Mouse (Mus musculus) erythroblast, adult 5-6 weeks (primary cell): ENCODE results near the gene Smad1. TPM values are rescaled to one million over a fixed set of nuclear protein-coding genes. Genes with fewer than 3 reads are reported as not detected.
A peak's percentile ranks its signal among the peaks of the same experiment; 100 is the strongest.

Experiments used
- ATAC-seq: replicated peaks from 2 replicates; pipeline ENCODE4 v1.8.0; 2016; ENCODE audit warnings: moderate number of reproducible peaks, mild to moderate bottlenecking, moderate TSS enrichment, inconsistent platforms; ENCODE audit not compliant: poor library complexity, low FRiP score, severe bottlenecking
- total RNA-seq, 2 experiments: library from RNA; stranded (forward) in 1 of 2; stranded (reverse) in 1 of 2; fragments of 150-400 nt in 1 of 2; fragments of 200-764, 138-1000 nt in 1 of 2; gene quantifications; 2 replicates each; pipeline versions ENCODE4 v1.2.3 to v1.2.4; 2015 to 2017; ENCODE audit warnings: low replicate concordance in 2 of 2

Smad1 gene
- total RNA-seq, 2 experiments from 2014 or later, result 1.9 TPM

DNA sequence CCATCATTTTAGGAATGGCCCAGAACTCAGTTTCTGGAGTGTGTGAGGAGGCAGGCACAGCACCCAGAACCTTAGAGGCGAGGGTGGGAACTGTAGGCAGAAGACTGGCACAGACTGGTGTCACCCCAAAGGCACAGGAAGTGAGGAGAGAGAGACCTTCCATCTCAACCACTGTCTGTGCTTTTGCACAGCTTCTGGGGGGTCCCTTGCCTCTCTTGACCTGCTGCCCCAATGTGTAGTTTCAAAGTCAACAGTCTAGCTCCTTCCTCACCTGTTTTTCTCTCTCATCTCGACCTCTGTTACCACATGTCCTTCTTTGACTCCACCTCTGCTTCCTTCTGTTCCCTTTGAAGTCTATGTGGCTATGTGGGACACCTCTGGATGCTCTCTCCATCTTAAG is 88.5 kb downstream of the Smad1 start:
- ATAC-seq, result no peak

DNA sequence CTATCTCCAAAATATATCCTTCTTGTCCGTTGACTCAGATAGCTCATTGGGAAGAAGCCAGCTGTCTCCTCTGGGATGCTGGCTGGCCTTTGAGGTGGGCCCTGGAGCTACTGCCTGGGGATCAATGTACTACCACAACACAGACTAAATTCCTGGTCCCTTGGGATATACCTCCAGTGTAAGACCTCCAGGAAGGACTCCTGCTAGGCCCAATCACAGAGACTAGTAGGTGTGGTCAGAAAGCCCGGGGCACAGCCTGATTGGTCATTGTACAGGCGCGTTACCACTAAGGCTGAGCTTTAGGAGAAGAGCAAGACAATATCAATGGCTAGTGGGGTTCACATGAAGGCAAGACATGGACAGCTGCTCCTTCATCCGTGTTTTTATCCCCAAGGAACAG is 93.4 kb downstream of the Smad1 start:
- no peak for ATAC-seq

DNA sequence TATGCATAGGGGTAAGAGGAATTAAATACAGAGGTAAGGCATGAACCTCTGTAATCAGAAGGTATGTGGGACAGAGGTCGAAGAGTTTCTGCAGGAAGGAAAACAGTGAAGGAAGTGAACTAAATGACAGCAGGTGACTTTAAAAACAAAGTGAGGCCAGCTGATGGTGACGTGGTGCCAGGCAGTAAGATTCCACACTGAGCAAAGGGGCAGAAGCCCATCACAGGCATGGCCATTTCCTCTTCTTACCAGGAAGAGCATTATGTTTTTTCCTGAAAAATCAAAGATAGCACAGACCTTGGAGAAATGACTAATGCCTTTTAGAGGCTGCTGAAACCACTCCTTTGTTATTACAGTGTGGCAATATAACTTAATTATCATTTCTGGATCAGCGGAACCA is 97.8 kb downstream of the Smad1 start:
- no peak for ATAC-seq

DNA sequence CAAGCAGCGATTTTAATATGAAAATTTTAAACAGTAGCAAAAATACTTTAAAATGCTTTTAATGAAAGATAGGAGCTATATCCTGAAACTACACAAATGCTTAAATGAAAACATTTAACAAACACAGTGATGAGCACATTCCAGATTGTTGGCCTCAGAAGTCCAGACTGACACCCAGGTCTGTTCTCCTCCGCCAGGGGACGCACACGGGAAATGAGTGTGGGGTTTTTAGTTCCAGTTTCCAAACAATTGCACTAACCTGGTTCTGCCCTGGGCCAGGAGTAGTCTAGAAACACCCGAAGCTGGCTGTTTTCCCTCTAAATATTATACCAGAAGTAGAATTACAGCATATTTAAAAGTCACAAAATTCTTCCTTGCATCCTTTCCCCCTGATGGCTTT is 99.6 kb downstream of the Smad1 start:
- no peak for ATAC-seq

DNA sequence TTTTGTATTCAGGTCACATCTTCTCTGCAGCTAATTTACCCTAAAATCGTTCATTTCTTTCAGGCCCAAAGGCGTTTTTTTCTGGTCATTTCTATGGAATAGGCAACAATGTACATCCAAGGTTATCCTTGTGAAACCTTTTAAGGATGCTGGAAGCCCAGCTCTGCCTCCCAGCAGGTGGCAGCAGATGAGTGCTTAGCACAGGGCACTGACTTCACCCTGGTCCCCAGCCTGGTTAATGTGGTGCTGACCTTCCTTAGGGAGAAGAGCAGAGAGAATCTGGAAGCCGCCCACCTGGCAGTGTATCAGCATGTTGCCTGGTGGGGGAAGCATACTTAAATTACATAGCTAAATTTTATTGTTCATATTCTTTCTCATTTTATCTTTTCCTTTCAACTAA is 101.6 kb downstream of the Smad1 start:
- ATAC-seq, result no peak

DNA sequence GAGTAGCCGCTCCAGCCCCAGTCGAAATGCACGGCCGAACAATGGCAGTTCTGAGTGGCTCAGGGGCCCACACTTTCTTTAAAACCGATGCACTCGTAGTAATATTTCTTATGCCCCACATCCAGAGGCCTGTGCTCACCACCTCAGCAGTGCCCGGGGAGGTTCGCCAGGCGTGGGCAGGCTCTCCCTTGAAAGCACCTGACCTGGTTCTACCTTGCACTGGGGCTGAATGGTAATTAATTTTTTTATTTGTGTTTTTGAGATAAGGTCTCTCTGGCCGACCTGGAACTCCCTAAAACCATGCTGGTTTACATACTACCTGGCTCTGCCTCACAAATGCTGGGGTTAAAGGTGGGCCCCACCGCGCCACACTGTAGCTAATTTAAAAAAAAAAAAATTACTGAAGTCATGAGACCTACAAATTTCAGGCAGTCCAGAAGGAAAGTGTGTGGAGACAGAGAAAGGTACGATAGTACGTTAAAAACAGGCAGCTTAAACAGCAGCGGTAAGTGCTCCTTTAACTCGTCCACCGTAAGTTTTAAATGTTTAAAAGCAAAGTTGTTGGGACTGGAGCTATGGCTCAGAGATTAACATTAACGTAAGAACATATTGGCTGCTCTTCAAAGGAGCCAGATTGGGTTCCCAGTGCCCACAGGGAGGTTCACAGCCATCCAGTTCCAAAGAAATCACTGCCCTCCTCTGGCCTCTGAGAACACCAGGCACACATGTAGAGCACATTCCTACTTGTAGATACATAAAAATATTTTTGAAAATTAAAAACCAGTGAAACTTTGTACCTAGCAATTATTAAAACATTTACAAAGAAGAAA is 103.8 kb downstream of the Smad1 start:
- ATAC-seq, result peak; percentile 46; the same call in 1 of the 2 replicates

DNA sequence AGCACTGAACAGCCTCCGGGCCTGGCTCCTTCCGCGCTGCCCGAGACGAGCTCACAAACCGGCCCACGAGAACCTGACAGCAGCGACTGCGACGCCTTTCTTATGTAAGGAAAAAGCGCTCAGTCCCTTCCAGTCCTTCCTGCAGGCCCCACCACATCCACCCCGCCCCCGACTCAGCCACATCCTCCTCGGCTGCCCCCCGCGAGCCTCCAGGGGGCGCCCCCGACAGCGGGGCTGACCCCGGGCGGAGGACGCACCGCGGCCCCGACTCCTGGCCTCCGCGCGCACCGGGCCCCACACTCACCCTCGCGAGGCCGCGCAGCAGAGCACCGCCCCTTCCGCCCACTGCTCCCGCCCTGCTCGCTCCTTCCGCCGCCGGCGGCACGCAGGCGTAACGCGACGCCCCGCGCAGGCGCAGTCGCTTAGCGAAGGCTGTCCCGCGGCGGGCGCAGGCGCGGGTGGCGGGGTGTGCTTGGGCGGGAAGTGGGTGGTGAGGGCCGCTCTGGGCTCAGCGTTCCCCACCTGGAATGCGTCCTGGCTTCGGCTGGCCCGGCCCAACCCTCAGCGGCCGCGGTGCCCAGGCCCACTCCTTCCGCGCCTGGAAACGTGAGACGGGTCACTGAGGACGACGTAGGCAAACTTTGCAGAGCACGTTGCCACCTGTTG is 104.6 kb downstream of the Smad1 start, which contains the start of gene Mmaa:
TSS of gene Mmaa (minus strand) at position 328 of the 666 bp plus-strand sequence.
- ATAC-seq, result peak; percentile 97

DNA sequence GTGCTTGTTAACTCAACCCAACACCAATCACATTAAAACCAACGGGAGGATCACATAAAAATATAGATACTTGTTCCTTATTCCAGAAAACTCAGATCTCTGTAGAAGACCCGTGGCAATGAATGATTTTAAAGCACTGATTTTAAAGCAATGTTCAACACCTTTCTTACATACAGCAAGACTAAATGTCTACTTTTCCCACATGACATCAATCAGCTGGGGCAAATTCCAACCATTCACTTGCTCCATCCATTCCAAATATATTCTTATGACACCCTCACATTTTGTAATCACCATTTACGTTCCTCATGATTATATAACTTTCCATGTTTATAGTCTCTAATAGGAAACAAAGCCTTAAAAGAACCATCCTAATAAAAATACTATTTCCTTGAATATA is 105.5 kb downstream of the Smad1 start:
- ATAC-seq, result no peak

DNA sequence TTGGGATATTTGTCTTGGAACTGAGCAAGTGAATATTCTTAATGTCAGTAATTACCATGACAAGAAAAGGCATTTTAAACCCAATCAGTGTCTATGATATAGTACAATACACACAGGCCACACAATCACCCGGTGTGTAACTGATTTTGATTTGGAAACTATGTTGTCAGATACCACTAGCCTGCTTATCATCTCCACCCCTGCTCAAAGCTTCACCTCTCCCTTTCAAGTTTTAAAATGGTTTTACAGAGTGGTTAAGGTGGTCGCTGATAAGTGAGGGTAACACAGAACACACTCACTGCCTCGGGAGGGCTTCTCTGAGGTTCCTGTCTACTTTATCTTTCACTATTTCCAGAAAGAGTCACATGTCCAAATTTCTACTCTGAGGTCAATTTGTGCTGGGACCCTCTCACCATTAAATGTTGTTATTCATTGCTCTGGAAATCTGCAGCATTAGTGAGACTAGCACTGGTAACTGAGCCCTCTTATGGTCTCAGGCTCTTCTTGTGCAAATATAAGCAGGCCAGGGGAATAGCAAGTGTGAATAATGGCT is 106.5 kb downstream of the Smad1 start:
- no peak for ATAC-seq

DNA sequence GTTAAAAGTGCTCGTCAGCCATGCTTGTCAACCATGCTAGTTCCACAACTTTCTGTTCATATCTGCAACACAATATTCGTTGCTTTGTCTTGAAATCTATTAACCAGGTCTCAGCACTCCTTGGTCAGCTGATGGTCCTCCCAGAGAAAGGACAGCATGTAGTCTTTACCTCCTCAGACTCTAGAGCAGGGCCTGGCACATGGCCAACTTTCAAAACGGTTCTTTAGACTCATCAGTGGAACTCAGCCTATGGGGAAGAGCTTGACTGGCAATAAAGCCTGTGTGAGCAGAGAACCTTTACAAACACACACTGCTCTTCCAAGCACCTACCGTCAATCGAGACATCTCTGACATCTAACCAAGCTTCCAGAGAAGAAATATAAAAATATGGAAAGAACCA is 109.7 kb downstream of the Smad1 start:
- ATAC-seq, result no peak

DNA sequence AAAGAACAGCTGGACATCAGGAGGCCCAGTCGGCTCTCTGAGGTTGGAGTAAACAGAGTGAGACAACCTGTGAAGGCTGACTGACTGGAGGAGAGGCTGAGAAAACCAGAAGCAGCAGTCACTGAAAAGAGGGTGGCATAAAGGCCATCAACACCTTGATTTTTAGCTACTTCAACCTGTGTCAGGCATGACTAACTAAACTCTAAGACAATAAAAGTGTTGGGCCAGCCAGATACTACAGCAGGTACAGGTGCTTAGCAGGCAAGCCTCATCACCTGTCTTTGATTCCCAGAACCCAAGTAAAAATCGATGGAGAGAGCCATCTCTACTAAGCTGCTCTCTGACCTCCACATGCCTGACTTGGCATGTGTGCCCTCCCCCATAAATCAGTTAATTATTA is 110.6 kb downstream of the Smad1 start:
- ATAC-seq, result no peak

Other genes with a start within 250 kb of the Smad1 start
- gene 1700011L22Rik, start 150.9 kb downstream of the Smad1 start, total RNA-seq (2015; ENCODE audit: low replicate concordance), result not detected in 2 replicates
- gene 1700011L22Rik, start 150.9 kb downstream of the Smad1 start, total RNA-seq (2017; ENCODE audit: low replicate concordance), result not detected in 2 replicates
- 0.42 and 2.5 TPM in 2 replicates for gene Mmaa, start 104.6 kb downstream of the Smad1 start, total RNA-seq (2015; ENCODE audit: low replicate concordance)
- 5.3 TPM in 1 of 2 replicates, not detected in the other for gene Mmaa, start 104.6 kb downstream of the Smad1 start, total RNA-seq (2017; ENCODE audit: low replicate concordance)
- 14.8 and 15.6 TPM in 2 replicates for gene Otud4, start 240.1 kb upstream of the Smad1 start, total RNA-seq (2015; ENCODE audit: low replicate concordance)
- 21.6 and 23.8 TPM in 2 replicates for gene Otud4, start 240.1 kb upstream of the Smad1 start, total RNA-seq (2017; ENCODE audit: low replicate concordance)